Mouse (Mus musculus): ENCODE results near the gene Cntfr.

Cntfr gene

GRCm38 (mm10) chr4:41648157-41648556 is 48.7 kb downstream of the Cntfr start:
- no peak for DNase-seq (ENCODE audit: low spot score in 2 of 2)

GRCm38 (mm10) chr4:41645488-41645887 is 51.4 kb downstream of the Cntfr start:
- no peak for DNase-seq (ENCODE audit: low spot score in 2 of 2)

DNA sequence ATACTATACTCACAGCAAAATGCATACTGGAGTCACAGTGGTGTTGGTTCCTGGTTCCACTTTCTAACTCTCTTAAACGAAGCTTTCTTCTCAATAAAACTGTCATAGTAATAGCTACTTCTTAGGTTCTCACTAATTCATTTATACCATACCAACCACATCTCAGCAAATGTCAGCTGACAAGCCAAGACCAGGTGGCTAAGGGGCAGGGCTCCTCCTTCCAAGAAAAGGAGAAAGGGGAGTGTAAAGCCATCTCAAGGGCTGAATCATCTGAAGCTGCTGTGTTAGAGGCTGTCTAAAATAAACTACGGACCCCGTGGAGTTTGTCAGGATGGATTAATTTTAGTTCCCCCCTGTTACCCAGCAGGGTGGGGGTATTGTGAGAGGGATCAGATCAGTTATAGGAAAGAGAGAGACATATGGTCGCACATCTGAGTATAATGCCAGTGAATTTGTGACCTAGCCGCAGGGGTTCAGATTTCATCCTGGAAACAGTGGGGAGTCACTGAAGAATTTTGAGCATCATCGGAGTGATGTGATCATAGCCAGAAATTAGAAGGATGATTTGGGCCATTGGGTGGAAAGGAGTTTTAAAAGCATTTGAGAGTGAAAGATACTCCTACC is 55.6 kb downstream of the Cntfr start:
- DNase-seq (ENCODE audit: low spot score in 2 of 2): no peak

GRCm38 (mm10) chr4:41639913-41640507 is 56.9 kb downstream of the Cntfr start, which contains the start of gene Enho:
TSS of gene Enho (minus strand) at chr4:41640324.
- DNase-seq (ENCODE audit: low spot score in 2 of 2): peak; percentile 90 to 95

GRCm38 (mm10) chr4:41639214-41639841 is 57.6 kb downstream of the Cntfr start:
- DNase-seq (ENCODE audit: low spot score in 2 of 2): peak in 1 of 2 experiments; percentile 47

GRCm38 (mm10) chr4:41638828-41639213 is 58.1 kb downstream of the Cntfr start:
- DNase-seq (ENCODE audit: low spot score in 2 of 2): no peak

- DNase-seq (ENCODE audit: low spot score in 2 of 2): no peak
These were observed 58.6 kb downstream of the Cntfr start for GRCm38 (mm10) chr4:41638186-41638731.

GRCm38 (mm10) chr4:41636882-41637635 is 59.8 kb downstream of the Cntfr start:
- DNase-seq (ENCODE audit: low spot score in 2 of 2): no peak

- no peak for DNase-seq (ENCODE audit: low spot score in 2 of 2)
These were observed 60.5 kb downstream of the Cntfr start for GRCm38 (mm10) chr4:41636366-41636765.

DNA sequence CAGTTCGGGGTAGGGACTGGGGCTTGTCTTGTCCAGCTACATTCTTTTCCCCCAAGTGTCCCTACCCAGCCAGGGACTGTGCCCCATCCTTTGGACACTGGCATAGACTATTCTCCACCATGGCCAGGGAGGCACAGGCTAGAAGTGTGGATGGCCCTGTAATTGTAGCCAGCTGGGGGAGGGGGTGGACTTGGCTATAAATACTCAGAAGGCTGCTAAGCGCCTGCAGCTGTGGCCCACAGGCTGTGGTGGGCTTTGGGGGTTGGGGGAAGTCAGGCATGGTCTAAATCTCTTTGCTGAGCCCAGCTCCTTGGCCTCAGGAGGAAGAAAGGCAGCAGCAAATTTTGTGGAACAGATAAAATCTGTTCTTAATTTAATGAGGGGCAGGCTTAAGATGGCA is 61.0 kb downstream of the Cntfr start:
- DNase-seq (ENCODE audit: low spot score in 2 of 2): no peak

GRCm38 (mm10) chr4:41635224-41635623 is 61.7 kb downstream of the Cntfr start:
- no peak for DNase-seq (ENCODE audit: low spot score in 2 of 2)

- DNase-seq (ENCODE audit: low spot score in 2 of 2): no peak
These were observed 62.3 kb downstream of the Cntfr start for GRCm38 (mm10) chr4:41634631-41635030.

DNA sequence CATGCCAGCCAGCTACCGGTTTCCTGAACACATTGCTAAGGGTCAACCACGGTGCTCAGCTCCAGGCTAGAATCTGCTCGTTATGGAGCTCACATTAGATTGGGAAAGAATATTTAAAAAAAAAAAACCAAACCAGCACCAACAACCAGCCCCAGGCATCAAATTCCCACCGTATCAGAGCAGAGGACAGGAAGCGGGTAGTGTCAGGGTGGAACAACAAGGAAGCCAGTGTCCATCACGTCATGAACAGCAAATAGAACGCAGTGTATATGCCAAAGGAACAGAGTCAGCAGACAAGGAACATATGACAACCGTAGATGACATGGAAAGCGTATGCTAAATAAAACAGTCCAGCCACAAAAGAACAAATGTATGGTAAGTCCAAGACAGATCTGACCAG is 63.9 kb downstream of the Cntfr start:
- DNase-seq (ENCODE audit: low spot score in 2 of 2): no peak

GRCm38 (mm10) chr4:41631390-41631789 is 65.5 kb downstream of the Cntfr start:
- DNase-seq (ENCODE audit: low spot score in 2 of 2): peak; percentile 39 to 47

DNA sequence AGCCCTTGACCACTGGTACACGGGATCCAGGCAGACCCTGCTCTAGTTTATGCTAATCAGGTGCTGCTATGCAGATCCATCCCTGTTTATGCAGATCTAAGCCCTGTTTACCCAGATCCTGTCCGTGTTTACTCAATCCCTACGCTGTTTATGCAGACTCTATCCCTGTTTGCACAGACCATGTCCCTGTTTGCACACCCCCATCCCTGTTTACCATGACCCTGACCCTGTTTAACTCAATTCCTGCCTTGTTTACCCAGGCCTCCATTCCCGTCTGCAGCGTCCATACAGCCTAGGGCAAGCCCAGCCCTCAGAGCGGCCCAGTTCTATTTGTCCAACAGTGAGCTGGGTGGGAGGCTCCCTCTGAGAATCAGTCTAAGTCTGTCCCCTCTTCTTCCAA is 66.7 kb downstream of the Cntfr start:
- no peak for DNase-seq (ENCODE audit: low spot score in 2 of 2)

DNA sequence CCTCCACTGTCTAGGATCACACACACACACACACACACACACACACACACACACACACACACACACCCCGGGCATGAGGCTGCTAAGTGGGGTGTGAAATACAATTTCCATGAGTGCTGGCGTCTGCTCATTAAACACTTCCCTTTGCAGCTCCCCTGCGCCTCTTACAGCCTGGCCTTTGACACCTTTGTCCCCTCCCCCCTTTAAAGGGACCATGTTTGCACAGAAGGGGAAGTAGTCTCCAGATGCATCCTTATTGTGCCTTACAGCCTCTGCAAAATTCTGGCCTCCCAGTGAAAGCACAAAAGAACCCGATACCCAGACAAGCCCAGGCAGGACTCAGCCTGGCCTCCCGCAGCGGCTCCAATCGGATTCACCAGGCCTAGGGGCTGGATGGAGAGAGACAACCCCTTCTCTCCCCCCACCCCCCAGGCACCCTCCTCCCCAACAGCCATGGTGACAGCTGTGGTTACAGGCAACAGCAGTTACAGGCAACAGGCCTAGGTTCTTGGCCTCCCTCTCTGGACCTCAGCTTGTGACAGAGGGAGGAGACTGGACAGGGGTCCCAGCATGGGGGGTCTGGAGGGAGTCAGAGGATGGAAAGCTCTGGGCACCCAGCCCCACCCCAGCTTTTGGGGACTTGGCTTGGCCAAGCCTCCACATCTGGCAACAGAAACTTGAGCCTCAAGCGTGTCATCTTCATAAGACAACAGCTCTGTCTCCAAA is 68.5 kb downstream of the Cntfr start:
- DNase-seq (ENCODE audit: low spot score in 2 of 2): no peak

DNA sequence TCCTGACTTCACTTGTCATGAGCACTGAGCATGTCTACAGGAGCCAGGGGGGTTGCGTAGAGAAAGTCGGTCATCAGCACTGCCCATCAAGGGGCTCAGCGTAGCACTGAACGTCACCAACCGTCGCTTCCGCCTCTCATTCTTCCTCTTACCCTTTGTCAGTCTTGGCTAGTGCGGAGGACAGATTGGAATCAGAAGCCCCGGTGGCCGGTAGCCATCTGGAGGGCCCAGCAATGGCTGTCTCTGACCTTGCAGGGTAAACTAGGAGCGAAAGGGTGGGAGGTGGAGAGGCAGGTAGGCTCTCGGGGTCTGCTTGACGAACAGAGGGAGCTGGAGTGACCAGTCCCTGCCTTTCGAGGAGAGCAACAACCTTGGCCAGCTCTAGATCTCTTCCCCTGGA is 74.8 kb downstream of the Cntfr start:
- no peak for DNase-seq (ENCODE audit: low spot score in 2 of 2)

DNA sequence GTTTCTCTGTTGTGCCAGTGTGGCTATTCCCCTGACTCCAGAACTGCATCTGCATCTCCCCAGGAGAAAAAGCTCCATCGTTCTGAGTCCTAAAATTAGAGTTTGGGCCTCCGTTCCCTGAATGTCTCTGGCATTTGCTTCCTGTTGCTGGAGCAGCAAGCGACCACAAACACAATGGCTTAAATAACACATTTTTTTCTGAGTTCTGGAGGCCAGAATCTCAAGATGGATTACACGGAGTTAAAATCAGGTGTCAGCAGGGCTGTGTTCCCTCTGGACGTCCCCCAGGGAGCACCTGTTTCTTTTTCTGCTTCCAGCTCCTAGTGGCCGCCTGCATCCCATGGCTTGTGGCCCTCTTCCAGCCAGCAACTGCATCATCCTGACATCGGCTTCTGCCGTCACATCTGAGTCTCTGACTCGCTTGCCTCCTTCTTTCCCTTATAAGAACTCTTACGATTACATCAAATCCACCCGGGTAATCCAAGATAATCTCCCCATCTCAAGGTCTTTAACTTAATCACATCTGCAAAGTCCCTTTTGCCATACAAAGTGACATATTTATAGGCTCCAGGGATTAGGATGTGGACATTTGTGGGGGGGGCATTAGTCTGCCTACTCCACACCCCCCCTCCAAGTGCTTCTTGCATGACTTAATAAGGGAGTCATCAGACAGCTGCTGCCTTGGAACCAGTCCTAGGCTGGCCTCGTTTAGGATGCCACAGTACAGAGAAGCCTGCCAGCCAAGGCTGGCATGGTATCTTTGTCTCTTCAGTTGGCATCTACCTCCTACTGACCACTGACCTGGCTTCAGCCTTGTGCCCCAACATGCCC is 77.8 kb downstream of the Cntfr start:
- DNase-seq (ENCODE audit: low spot score in 2 of 2): no peak

- DNase-seq (ENCODE audit: low spot score in 2 of 2): peak; percentile 54 to 71
These were observed 81.0 kb downstream of the Cntfr start for GRCm38 (mm10) chr4:41615661-41616599.

GRCm38 (mm10) chr4:41614156-41614555 is 82.7 kb downstream of the Cntfr start:
- DNase-seq (ENCODE audit: low spot score in 2 of 2): peak; percentile 91 to 92

All from right cerebral cortex, adult 2 months (tissue).